Mouse (Mus musculus): Measurements from ENCODE around the gene Pi4k2a. TPM values are rescaled to one million over a fixed set of nuclear protein-coding genes. Genes with fewer than 3 reads are reported as not detected.

Pi4k2a gene
- polyA plus RNA-seq, 1 experiment from 2014 or later = 39.0 TPM

DNA sequence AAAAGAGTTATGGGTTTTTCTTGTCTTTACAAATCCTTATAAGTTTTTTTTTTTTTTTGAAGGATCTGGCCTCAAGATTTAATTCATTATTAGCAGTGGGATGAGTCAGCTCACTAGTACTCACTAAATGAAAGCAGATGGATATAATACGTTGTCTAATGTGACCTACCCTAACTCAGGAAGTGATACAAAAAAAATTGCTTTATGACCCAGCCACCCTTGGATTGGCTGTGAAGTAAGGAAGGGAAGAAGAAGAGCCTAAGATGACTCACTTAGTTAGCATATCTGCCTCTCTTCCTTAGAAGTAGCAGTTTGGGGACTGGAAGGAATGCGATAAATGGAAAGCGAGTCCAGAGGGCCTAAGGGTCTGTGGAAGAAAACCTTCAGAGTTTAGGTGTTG is 9.1 kb downstream of the Pi4k2a start:
- DNase-seq (ENCODE audit: low spot score) (no peak), ATAC-seq (ENCODE audit: low FRiP score) (no peak)
- H3K27ac ChIP-seq = no peak overlapping the region
- no peak overlapping the region for H3K4me3 ChIP-seq (replicated peaks; ENCODE audit: low read length)
- no peaks in the 10 kb centered on the region for H3K9me3 ChIP-seq (ENCODE audit: control insufficient read depth, low read length)
- no peak overlapping the region for H3K9ac ChIP-seq
- H3K27me3 ChIP-seq (ENCODE audit: control insufficient read depth, insufficient read depth, low read length) = no peaks in the 10 kb centered on the region
- no peak overlapping the region for H3K4me2 ChIP-seq (replicated peaks)
- 98% methylated on average over 3 of the region's 3 CpGs for WGBS
- no peaks in the 10 kb centered on the region for H3K4me1 ChIP-seq (replicated peaks; ENCODE audit: control insufficient read depth, insufficient read depth, low read length)
- peaks cover 32% of the 10 kb centered on the region for H3K36me3 ChIP-seq (replicated peaks; ENCODE audit: control insufficient read depth, insufficient read depth)

DNA sequence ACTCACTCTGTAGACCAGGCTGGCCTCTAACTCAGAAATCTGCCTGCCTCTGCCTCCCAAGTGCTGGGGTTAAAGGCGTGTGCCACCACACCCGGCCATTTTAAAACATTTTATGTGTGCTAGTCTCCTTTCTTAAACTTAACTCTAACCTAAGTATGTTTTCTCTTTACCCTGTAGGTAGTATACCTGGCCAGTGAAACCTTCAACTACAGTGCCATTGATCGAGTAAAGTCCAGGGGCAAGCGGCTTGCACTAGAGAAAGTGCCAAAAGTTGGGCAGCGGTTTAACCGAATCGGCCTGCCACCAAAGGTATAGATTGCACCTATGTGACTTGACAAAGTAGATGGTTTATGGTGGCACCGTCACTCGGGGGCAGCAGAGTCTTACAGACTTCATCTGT is 14.4 kb downstream of the Pi4k2a start:
- no peak overlapping the region for H3K9ac ChIP-seq
- no peak overlapping the region for H3K4me3 ChIP-seq (replicated peaks; ENCODE audit: low read length)
- no peaks in the 10 kb centered on the region for H3K27me3 ChIP-seq (ENCODE audit: control insufficient read depth, insufficient read depth, low read length)
- H3K36me3 ChIP-seq (replicated peaks; ENCODE audit: control insufficient read depth, insufficient read depth) = peaks cover 52% of the 10 kb centered on the region
- H3K4me1 ChIP-seq (replicated peaks; ENCODE audit: control insufficient read depth, insufficient read depth, low read length) = no peaks in the 10 kb centered on the region
- H3K4me2 ChIP-seq (replicated peaks) = no peak overlapping the region
- H3K9me3 ChIP-seq (ENCODE audit: control insufficient read depth, low read length) = no peaks in the 10 kb centered on the region
- no peak for DNase-seq (ENCODE audit: low spot score)
- 94% methylated on average over 9 of the region's 9 CpGs for WGBS
- H3K27ac ChIP-seq = no peak overlapping the region
- ATAC-seq (ENCODE audit: low FRiP score) = no peak

DNA sequence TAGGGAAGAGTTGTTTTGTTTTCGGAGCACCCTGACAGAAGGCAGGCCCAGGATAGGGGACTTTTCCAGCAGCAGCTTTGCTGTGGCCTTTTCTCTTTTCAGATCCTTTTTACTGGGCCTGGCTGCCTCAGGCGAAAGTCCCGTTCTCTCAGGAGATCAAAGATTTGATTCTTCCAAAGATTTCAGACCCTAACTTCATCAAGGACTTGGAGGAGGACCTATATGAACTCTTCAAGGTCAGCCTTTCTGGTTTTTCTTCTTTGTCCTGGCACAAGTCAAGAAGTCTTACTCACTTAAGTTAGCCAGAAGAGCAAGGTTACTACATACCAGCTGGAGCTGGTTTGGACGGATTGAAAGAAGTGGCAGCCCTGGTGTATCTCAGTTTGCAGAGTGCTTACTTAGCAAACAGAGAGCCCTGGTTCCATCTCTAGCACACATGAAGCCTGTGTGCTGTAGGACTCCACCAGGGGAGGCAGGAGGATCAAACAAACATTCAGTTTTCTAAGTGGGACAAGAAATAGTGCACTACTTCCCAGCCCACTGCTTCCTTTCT is 25.6 kb downstream of the Pi4k2a start:
- no peak overlapping the region for H3K4me2 ChIP-seq (replicated peaks)
- 92% methylated on average over 4 of the region's 4 CpGs for WGBS
- no peaks in the 10 kb centered on the region for H3K9me3 ChIP-seq (ENCODE audit: control insufficient read depth, low read length)
- no peak overlapping the region for H3K9ac ChIP-seq
- ATAC-seq (ENCODE audit: low FRiP score) (no peak), DNase-seq (ENCODE audit: low spot score) (no peak)
- H3K27me3 ChIP-seq (ENCODE audit: control insufficient read depth, insufficient read depth, low read length) = no peaks in the 10 kb centered on the region
- peaks cover 74% of the 10 kb centered on the region for H3K36me3 ChIP-seq (replicated peaks; ENCODE audit: control insufficient read depth, insufficient read depth)
- H3K4me3 ChIP-seq (replicated peaks; ENCODE audit: low read length) = no peak overlapping the region
- no peak overlapping the region for H3K27ac ChIP-seq
- no peaks in the 10 kb centered on the region for H3K4me1 ChIP-seq (replicated peaks; ENCODE audit: control insufficient read depth, insufficient read depth, low read length)

DNA sequence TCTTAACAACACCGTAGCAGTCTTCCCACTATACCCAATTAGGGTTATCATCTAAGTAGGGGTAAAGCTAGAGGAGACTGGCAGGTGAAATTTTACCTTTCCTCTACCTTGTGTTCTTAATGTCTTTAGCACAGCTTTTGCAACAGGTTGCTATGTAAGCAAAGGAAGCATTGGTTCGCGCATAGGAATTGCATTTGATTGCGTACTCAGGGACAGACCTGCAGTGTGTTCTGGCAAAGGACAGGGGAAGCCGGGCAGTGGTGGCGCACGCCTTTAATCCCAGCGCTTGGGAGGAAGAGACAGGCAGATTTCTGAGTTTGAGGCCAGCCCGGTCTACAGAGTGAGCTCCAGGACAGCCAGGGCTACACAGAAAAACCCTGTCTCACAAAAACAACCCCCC is 27.9 kb downstream of the Pi4k2a start:
- Histone ChIP-seq H3K9ac (no peak overlapping the region), H3K4me2 (replicated peaks) (no peak overlapping the region), H3K36me3 (replicated peaks; ENCODE audit: control insufficient read depth, insufficient read depth) (peaks cover 93% of the 10 kb centered on the region), H3K4me3 (replicated peaks; ENCODE audit: low read length) (no peak overlapping the region), H3K27me3 (ENCODE audit: control insufficient read depth, insufficient read depth, low read length) (no peaks in the 10 kb centered on the region), H3K27ac (no peak overlapping the region), H3K4me1 (replicated peaks; ENCODE audit: control insufficient read depth, insufficient read depth, low read length) (no peaks in the 10 kb centered on the region), H3K9me3 (ENCODE audit: control insufficient read depth, low read length) (no peaks in the 10 kb centered on the region)
- ATAC-seq (ENCODE audit: low FRiP score) = no peak
- DNase-seq (ENCODE audit: low spot score) = no peak
- WGBS = 96% methylated on average over 9 of the region's 9 CpGs

DNA sequence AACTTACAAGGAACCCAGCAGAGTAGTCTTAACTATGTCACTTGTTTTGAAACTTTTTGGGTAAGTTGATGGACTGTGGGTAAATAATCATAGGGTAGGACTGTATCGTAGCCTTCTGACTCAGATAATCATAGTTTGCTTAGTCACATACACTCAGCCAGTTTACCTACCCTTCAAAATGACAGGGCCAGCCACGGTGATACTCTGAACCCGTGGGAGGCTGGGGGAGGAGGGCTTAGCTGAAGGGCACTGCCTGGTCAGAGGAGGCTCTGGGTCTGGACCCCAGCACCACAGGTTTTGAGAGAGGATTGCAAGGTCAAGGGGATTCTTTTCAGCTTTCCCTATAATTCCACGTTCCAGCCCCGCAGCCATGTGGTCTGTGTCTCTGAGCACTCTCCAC is 28.3 kb downstream of the Pi4k2a start:
- H3K4me3 ChIP-seq (replicated peaks; ENCODE audit: low read length) = no peak overlapping the region
- H3K27ac ChIP-seq = no peak overlapping the region
- DNase-seq (ENCODE audit: low spot score) (no peak), ATAC-seq (ENCODE audit: low FRiP score) (no peak)
- 99% methylated on average over 5 of the region's 5 CpGs for WGBS
- H3K4me2 ChIP-seq (replicated peaks) = no peak overlapping the region
- H3K9ac ChIP-seq = no peak overlapping the region
- no peaks in the 10 kb centered on the region for H3K4me1 ChIP-seq (replicated peaks; ENCODE audit: control insufficient read depth, insufficient read depth, low read length)
- no peaks in the 10 kb centered on the region for H3K27me3 ChIP-seq (ENCODE audit: control insufficient read depth, insufficient read depth, low read length)
- H3K36me3 ChIP-seq (replicated peaks; ENCODE audit: control insufficient read depth, insufficient read depth) = peaks cover 93% of the 10 kb centered on the region
- no peaks in the 10 kb centered on the region for H3K9me3 ChIP-seq (ENCODE audit: control insufficient read depth, low read length)

DNA sequence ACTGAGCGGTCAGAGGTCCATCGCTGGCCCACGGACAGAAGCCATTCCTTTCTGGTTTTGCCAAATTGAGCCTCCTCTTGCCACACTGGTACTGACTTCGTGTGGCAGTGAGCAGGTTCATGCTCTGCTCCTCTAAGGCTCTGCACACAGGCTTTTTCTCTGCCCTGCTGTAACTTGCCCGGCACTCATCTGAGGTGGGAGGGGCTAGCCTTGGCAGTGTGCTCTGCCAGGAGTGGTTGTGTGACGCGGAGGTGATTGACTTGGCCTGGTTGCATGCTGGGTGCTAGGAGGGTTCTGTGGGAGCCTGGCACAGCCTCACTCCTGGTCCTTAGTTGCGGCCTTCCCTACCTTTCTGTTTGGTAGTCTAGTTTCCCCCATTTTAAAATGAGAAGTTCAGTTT is 30.2 kb downstream of the Pi4k2a start:
- Histone ChIP-seq H3K36me3 (replicated peaks; ENCODE audit: control insufficient read depth, insufficient read depth) (peaks cover 89% of the 10 kb centered on the region), H3K4me2 (replicated peaks) (no peak overlapping the region), H3K9ac (no peak overlapping the region), H3K9me3 (ENCODE audit: control insufficient read depth, low read length) (no peaks in the 10 kb centered on the region), H3K4me1 (replicated peaks; ENCODE audit: control insufficient read depth, insufficient read depth, low read length) (no peaks in the 10 kb centered on the region), H3K4me3 (replicated peaks; ENCODE audit: low read length) (no peak overlapping the region), H3K27ac (no peak overlapping the region), H3K27me3 (ENCODE audit: control insufficient read depth, insufficient read depth, low read length) (no peaks in the 10 kb centered on the region)
- WGBS = 92% methylated on average over 8 of the region's 8 CpGs
- DNase-seq (ENCODE audit: low spot score) (no peak), ATAC-seq (ENCODE audit: low FRiP score) (no peak)

DNA sequence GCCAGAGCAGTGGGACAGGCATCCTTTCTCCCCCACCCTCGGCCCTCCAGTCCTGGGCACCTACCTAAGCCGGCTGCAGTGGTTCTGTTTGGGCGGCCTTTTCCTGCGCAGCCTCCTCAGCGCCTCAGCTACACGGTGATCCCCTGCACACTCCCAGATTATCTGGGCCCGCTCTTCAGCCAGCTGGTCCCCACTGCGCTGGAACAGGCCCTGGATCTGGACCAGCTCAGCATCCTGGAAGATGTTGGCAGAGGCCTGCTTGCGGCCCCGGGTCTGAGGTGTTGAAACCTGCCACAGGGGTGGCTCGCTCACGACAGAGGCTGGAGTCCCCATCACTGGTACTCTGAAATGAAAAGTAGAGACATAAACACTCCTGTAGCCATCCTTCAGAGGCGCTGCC is 34.4 kb downstream of the Pi4k2a start:
- no peak overlapping the region for H3K27ac ChIP-seq
- no peaks in the 10 kb centered on the region for H3K27me3 ChIP-seq (ENCODE audit: control insufficient read depth, insufficient read depth, low read length)
- no peak overlapping the region for H3K4me3 ChIP-seq (replicated peaks; ENCODE audit: low read length)
- no peak overlapping the region for H3K9ac ChIP-seq
- H3K36me3 ChIP-seq (replicated peaks; ENCODE audit: control insufficient read depth, insufficient read depth) = peaks cover 51% of the 10 kb centered on the region
- H3K9me3 ChIP-seq (ENCODE audit: control insufficient read depth, low read length) = no peaks in the 10 kb centered on the region
- 83% methylated on average over 13 of the region's 13 CpGs for WGBS
- ATAC-seq (ENCODE audit: low FRiP score) = no peak
- no peak overlapping the region for H3K4me2 ChIP-seq (replicated peaks)
- DNase-seq (ENCODE audit: low spot score) = no peak
- H3K4me1 ChIP-seq (replicated peaks; ENCODE audit: control insufficient read depth, insufficient read depth, low read length) = 0 out of 2 replicates have a peak, but pooled peaks cover 7% of the 10 kb centered on the region

DNA sequence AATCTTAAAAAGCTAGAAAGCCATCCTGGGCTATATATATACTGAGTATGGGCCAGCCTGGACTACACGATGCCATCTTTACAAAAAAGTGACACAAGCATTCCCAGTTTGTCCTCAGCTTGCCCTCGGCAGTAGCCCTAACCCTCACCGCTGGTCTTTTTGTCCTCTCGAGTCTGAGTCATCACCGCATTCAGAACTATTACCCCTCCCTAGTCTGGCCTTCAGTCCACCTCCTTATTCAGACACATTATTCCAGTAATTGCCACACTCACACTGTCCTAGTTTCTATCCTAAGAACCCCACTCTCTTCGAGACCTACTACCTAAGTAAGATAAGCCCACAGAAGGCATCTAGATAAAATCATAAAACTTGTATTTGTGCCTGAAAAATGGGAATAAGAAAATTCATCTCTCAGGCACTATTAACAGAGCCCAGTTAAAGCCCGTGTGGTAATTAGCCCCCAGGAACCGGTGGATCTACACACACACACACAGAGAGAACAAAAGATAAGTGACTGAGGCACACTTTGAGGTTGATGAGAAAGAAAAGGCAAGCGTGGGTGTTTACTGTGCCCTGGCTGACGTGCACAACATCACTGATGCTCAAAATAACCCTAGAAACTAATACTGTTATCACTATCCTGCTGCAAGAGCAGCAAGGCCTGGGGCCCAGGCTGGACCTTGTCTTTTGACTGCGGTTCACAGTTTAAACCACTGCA is 35.4 kb downstream of the Pi4k2a start:
- no peak overlapping the region for H3K4me3 ChIP-seq (replicated peaks; ENCODE audit: low read length)
- no peak for ATAC-seq (ENCODE audit: low FRiP score)
- H3K4me1 ChIP-seq (replicated peaks; ENCODE audit: control insufficient read depth, insufficient read depth, low read length) = 0 out of 2 replicates have a peak, but pooled peaks cover 7% of the 10 kb centered on the region
- H3K27me3 ChIP-seq (ENCODE audit: control insufficient read depth, insufficient read depth, low read length) = no peaks in the 10 kb centered on the region
- 84% methylated on average over 11 of the region's 11 CpGs for WGBS
- H3K4me2 ChIP-seq (replicated peaks) = no peak overlapping the region
- H3K27ac ChIP-seq = no peak overlapping the region
- H3K9ac ChIP-seq = no peak overlapping the region
- DNase-seq (ENCODE audit: low spot score) = no peak
- H3K9me3 ChIP-seq (ENCODE audit: control insufficient read depth, low read length) = no peaks in the 10 kb centered on the region
- peaks cover 41% of the 10 kb centered on the region for H3K36me3 ChIP-seq (replicated peaks; ENCODE audit: control insufficient read depth, insufficient read depth)

DNA sequence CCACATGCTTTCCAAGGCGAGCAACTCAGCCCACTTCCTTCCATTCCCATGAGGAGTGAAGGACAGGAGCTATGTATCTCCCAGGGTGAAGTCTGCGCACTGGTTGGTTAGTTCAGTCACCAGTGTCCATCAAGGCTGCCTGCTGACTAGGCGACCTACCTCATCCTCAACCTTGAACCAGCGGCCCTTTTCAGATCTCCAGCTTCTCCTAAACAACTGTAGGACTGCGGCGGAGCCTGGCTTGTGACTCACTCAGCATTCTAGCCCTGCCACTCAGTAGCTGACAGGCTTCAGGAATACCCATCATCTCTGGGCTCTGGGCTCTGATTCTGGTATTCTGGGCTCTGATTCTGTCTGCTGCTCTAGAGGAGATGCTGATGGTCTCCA is 35.9 kb downstream of the Pi4k2a start:
- Histone ChIP-seq H3K27me3 (ENCODE audit: control insufficient read depth, insufficient read depth, low read length) (no peaks in the 10 kb centered on the region), H3K4me2 (replicated peaks) (no peak overlapping the region), H3K4me1 (replicated peaks; ENCODE audit: control insufficient read depth, insufficient read depth, low read length) (0 out of 2 replicates have a peak, but pooled peaks cover 7% of the 10 kb centered on the region), H3K36me3 (replicated peaks; ENCODE audit: control insufficient read depth, insufficient read depth) (peaks cover 36% of the 10 kb centered on the region), H3K9me3 (ENCODE audit: control insufficient read depth, low read length) (no peaks in the 10 kb centered on the region), H3K9ac (no peak overlapping the region), H3K4me3 (replicated peaks; ENCODE audit: low read length) (no peak overlapping the region), H3K27ac (no peak overlapping the region)
- DNase-seq (ENCODE audit: low spot score) (no peak), ATAC-seq (ENCODE audit: low FRiP score) (no peak)
- 93% methylated on average over 6 of the region's 6 CpGs for WGBS

All from hindbrain, embryonic 14.5 days (tissue).